Mouse (Mus musculus) liver, embryonic 11.5 days (tissue): ENCODE measurements around the gene Zfp513. TPM values are rescaled to one million over a fixed set of nuclear protein-coding genes. Genes with fewer than 3 reads are reported as not detected.

Experiments used
- ATAC-seq: fragments of 200-750 bp; cut with Nextera tagmentation; replicated peaks from 2 replicates; pipeline ENCODE4 v1.8.0; 2017; ENCODE audit warnings: moderate number of reproducible peaks, mild to moderate bottlenecking, moderate TSS enrichment, moderate library complexity; ENCODE audit not compliant: low FRiP score
- DNase-seq: peaks from one replicate; pipeline ENCODE4 v3.0.0-alpha.2; 2017; ENCODE audit warnings: low spot score
- H3K27ac ChIP-seq: fragments of 300-500 bp; sonication (generic); 2 replicates; pipeline ENCODE4 v1.5.1; 2014; ENCODE audit warnings: mild to moderate bottlenecking, low read depth, low read length, control low read depth
- H3K27me3 ChIP-seq: fragments of 300-500 bp; sonication (generic); replicated peaks from 2 replicates; pipeline ENCODE4 v1.6.1; 2014; ENCODE audit warnings: low read length, mixed read lengths; ENCODE audit not compliant: control insufficient read depth, insufficient read depth
- H3K36me3 ChIP-seq: fragments of 300-500 bp; sonication (generic); 2 replicates; pipeline ENCODE4 v1.6.1; 2014; ENCODE audit warnings: mild to moderate bottlenecking, low read length, moderate library complexity, mixed read lengths; ENCODE audit not compliant: control insufficient read depth, insufficient read depth
- H3K4me1 ChIP-seq: fragments of 300-500 bp; sonication (generic); replicated peaks from 2 replicates; pipeline ENCODE4 v1.6.1; 2014; ENCODE audit warnings: low read length, mixed read lengths; ENCODE audit not compliant: control insufficient read depth, insufficient read depth
- H3K4me2 ChIP-seq: fragments of 300-500 bp; sonication (generic); 2 replicates; pipeline ENCODE4 v1.6.1; 2014; ENCODE audit warnings: mild to moderate bottlenecking, control low read depth, moderate library complexity
- H3K4me3 ChIP-seq: fragments of 300-500 bp; sonication (generic); 2 replicates; pipeline ENCODE4 v1.5.1; 2014; ENCODE audit warnings: low read depth, low read length, control low read depth
- H3K9ac ChIP-seq: fragments of 300-500 bp; sonication (generic); 2 replicates; pipeline ENCODE4 v1.6.1; 2014; ENCODE audit warnings: low read depth, low read length, control low read depth
- H3K9me3 ChIP-seq: fragments of 300-500 bp; sonication (generic); 2 replicates; pipeline ENCODE4 v1.6.1; 2016; ENCODE audit warnings: low read length, inconsistent platforms, mixed read lengths; ENCODE audit not compliant: control insufficient read depth
- WGBS: fragments of 180-500 bp; shearing (Covaris S2); extraction: QIAGEN DNeasy Blood & Tissue Kit; methylation state at CpG from one replicate; pipeline ENCODE4 v1.1.7; 2014; 5-methylcytosine and 5-hydroxymethylcytosine counted together
- polyA plus RNA-seq: library from polyadenylated mRNA; unstranded; fragments of >200 nt; fragmentation: Nextera tagmentation; extraction: Ambion mirVana; gene quantifications from 2 replicates; pipeline ENCODE4 v1.2.1, GENCODE M21; 2014

Gene Zfp513
- polyA plus RNA-seq, 1 experiment from 2014 or later, result 6.2 TPM

DNA sequence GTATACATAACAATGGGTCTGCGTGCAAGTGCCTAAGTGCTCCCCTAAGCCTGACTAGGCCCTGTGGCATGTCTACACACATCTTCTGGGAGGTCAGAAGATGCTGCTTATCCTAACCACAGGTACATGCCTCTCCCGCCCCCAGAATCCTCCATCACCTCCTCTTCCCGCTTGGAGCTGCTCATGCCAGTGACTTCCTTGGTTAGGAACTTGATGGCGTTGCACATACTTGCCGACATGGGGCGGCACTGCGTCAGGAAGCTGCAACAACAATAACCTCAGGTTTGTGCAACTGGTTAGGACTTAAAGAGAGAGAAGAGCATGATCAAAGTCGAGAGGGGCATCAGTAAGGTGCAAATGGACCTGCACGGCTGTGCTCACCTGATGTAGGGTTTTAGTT, 11.9 kb downstream of the Zfp513 start:
- Histone ChIP-seq H3K4me1 (peaks cover 13% of the 10 kb centered on the region), H3K36me3 (peaks cover 41% of the 10 kb centered on the region), H3K9me3 (no peaks in the 10 kb centered on the region), H3K4me2 (no peak overlapping the region), H3K27me3 (no peaks in the 10 kb centered on the region), H3K9ac (no peak overlapping the region), H3K4me3 (no peak overlapping the region), H3K27ac (no peak overlapping the region)
- DNase-seq, result no peak
- ATAC-seq, result no peak
- 92% methylated on average over 9 of the region's 9 CpGs for WGBS

DNA sequence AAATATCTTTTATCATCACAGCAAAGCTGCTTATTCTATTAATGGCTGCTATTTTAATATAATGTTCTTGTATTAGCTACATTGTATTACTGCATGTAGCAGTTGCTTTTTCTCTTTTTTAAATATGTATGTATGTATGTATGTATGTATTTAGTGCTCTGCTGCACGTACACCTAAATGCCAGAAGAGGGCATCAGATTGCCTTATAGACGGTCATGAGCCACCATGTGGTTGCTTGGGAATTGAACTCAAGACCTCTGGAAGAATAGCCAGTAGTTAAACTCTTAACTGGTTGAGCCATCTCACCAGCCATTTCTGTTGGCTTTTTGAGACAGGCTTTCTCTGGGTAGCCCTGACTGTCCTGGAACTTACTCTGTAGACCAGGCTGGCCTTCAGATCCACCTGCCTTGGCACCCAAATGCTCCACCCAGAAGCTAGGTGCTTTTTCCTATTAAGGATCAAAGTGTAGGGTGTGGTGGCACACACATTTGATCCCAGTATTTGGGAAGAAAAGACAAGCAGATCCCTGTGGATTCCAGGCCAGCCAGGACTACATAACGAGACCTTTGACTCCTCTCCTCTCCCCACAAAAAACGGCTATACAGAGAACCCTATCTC, 13.8 kb downstream of the Zfp513 start:
- H3K9ac ChIP-seq, result no peak overlapping the region
- no peak overlapping the region for H3K27ac ChIP-seq
- H3K4me2 ChIP-seq, result no peak overlapping the region
- H3K27me3 ChIP-seq, result no peaks in the 10 kb centered on the region
- no peak for ATAC-seq
- H3K4me3 ChIP-seq, result no peak overlapping the region
- peaks cover 3% of the 10 kb centered on the region for H3K4me1 ChIP-seq
- 78% methylated on average over 4 of the region's 4 CpGs for WGBS
- no peaks in the 10 kb centered on the region for H3K9me3 ChIP-seq
- DNase-seq, result no peak
- peaks cover 36% of the 10 kb centered on the region for H3K36me3 ChIP-seq

DNA sequence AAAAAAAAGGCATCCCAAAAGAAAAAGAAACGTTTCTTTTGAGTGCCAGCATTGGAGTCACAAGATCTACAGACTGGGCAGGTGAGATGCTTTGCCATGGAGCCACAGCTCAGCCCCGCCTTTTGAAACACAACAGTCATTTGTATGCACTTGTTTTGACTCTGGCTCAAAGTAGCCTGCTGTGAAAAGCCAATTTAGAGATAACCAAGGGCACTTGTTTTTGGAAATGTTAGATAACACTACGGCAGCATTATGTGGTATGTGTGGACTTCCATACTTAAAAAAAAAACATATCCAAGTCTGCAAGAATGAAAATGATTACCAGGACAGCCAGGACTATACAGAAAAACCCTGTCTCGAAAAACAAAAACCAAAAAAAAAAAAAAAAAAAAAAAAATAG, 18.4 kb downstream of the Zfp513 start:
- ATAC-seq (peak; percentile 66), DNase-seq (no peak)
- H3K4me1 ChIP-seq, result peaks cover 6% of the 10 kb centered on the region; the same call in 1 of the 2 replicates
- H3K27me3 ChIP-seq, result no peaks in the 10 kb centered on the region
- no peak overlapping the region for H3K4me2 ChIP-seq
- H3K4me3 ChIP-seq, result no peak overlapping the region
- H3K27ac ChIP-seq, result peak overlapping the region; percentile 41; the same call in 1 of the 2 replicates
- peaks cover 16% of the 10 kb centered on the region for H3K36me3 ChIP-seq
- H3K9ac ChIP-seq, result no peak overlapping the region
- H3K9me3 ChIP-seq, result no peaks in the 10 kb centered on the region
- 34% methylated on average over 4 of the region's 4 CpGs for WGBS

DNA sequence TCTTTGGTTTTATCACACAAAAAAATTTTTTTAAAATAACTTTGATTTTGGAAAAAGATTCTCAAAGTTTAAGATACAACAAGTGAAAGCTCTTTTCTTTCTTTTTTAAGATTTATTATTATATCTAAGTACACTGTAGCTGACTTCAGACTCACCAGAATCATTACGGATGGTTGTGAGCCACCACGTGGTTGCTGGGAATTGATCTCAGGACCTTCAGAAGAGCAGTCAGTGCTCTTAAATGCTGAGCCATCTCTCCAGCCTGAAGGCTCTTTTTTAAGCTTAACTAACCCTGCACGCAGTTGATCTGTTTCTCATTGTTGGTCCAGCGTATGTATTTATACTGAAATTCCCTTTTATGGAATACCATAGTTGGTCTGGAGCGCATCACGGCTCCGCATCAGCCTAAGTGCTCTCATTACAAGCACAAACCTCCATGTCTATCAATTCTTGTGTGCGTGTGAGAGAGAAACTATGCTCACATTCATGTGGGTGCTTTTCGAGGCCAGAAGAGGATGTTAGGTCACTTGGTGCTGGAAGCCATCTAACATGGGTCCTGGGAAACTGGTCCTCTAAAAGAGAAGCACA, 20.8 kb downstream of the Zfp513 start:
- 92% methylated on average over 9 of the region's 9 CpGs for WGBS
- H3K36me3 ChIP-seq, result no peaks in the 10 kb centered on the region
- no peaks in the 10 kb centered on the region for H3K9me3 ChIP-seq
- H3K27me3 ChIP-seq, result no peaks in the 10 kb centered on the region
- H3K9ac ChIP-seq, result no peak overlapping the region
- no peak overlapping the region for H3K4me3 ChIP-seq
- H3K4me2 ChIP-seq, result peak overlapping the region; percentile 91
- H3K4me1 ChIP-seq, result peaks cover 6% of the 10 kb centered on the region; the same call in 1 of the 2 replicates
- ATAC-seq, result no peak
- no peak for DNase-seq
- H3K27ac ChIP-seq, result no peak overlapping the region

DNA sequence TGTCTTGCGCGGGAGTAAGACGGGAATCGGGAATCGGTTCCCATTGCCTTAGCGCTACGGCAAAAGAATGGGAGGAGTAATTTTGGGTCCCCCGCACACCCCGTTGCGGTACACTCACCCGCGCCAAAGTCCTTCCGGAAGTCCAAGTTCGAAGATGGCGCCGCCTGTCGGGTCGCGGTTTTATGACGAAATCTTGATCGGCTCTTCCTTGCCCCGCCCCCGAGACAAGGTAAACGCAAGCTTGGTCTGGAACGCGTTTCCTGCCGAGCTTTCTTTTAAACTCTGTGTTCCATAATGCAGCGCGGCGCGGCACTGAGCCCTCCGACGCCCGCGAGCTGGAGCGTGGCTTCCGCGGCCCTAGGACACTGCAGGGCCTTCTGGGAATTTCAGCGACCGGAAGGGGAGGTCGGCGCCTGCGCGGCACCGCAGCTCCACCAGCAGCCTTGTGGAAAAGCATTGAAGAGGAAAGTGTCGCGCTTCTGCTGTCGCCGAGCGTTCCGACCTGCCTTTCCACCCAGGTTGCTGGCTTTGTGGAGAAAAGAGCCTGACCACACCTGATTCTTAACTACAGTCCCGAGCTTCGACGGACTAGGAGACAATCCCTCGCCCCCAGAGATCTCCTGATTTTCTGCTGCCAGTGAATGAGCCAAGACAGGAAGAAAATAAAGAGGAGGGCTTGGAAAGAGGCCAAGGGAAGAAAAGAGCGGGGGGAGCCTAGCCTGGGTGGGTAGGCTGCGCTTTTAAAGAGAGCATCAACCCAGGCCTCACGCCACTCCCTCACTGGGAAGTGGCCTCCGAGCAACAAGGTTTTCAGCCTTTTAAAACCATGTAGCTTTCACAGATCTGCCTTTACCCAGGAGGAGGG, 22.1 kb downstream of the Zfp513 start, which contains the start of the genes Gm29609 and Gtf3c2:
TSS of gene Gm29609 (minus strand) at position 146 of the 865 bp plus-strand sequence.
TSS of gene Gtf3c2 (minus strand) at position 379 of the 865 bp plus-strand sequence.
- under 1% methylated on average over 59 of the region's 59 CpGs for WGBS
- peak within 1 kb of the TSS; percentile 95 for H3K9ac ChIP-seq
- ATAC-seq (peak; percentile 90), DNase-seq (peak; percentile 97)
- H3K36me3 ChIP-seq, result no peaks in the 10 kb centered on the region
- peak within 1 kb of the TSS; percentile 91 for H3K4me2 ChIP-seq
- H3K4me3 ChIP-seq, result peak within 1 kb of the TSS; percentile 96
- H3K9me3 ChIP-seq, result no peaks in the 10 kb centered on the region
- peaks cover 6% of the 10 kb centered on the region; the same call in 1 of the 2 replicates for H3K4me1 ChIP-seq
- H3K27ac ChIP-seq, result peak within 1 kb of the TSS; percentile 99
- H3K27me3 ChIP-seq, result no peaks in the 10 kb centered on the region

DNA sequence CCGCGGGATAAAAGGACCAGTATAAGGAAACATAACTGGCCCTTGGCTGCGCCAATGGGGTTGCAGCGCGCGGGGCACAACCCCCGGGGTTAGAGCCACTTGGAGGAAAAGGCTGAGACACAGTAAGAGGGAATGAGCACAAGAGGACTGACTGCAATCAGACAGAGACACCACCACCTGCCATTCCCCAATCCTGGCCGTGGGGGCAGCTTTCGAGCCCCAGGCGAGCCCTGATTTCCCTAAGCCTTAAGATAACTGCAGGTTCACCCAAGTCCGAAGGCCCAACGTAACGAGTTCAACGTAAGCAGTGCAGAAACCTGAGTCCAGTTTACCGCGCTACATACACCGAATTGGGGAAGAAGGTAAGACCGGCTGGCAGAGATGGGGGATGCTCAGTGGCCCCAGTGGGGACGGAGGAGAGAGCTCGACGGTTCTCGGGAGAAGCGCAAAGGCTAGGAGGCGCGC, 22.8 kb downstream of the Zfp513 start:
- peak overlapping the region; percentile 99 for H3K27ac ChIP-seq
- no peaks in the 10 kb centered on the region for H3K27me3 ChIP-seq
- H3K9ac ChIP-seq, result peak overlapping the region; percentile 95
- peaks cover 6% of the 10 kb centered on the region; the same call in 1 of the 2 replicates for H3K4me1 ChIP-seq
- peak overlapping the region; percentile 96 for H3K4me3 ChIP-seq
- no peaks in the 10 kb centered on the region; the same call in 1 of the 2 replicates for H3K36me3 ChIP-seq
- H3K4me2 ChIP-seq, result peak overlapping the region; percentile 91
- no peaks in the 10 kb centered on the region for H3K9me3 ChIP-seq
- DNase-seq (no peak), ATAC-seq (peak; percentile 67)
- WGBS, result under 1% methylated on average over 25 of the region's 25 CpGs

DNA sequence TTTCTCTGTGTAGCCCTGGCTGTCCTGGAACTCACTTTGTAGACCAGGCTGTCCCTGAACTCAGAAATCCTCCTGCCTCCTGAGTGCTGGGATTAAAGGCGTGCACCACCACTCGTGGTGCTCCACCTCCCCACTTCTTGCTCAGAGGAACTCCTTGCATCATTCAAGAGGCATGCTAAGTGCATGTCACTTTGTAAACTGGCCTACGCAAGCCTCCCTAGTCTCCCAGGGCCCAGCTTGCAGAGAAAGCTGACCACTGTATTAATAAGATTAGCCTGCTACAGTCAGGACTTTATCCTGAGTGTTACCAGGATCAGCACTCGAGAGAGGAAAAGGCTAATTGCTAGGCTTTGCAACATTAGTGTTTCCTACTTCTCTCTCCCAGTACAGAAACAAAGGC, 33.5 kb downstream of the Zfp513 start:
- DNase-seq (no peak), ATAC-seq (no peak)
- Histone ChIP-seq H3K27me3 (no peaks in the 10 kb centered on the region), H3K9ac (no peak overlapping the region), H3K4me3 (no peak overlapping the region), H3K9me3 (no peaks in the 10 kb centered on the region), H3K27ac (no peak overlapping the region), H3K4me2 (no peak overlapping the region), H3K4me1 (no peaks in the 10 kb centered on the region), H3K36me3 (peaks cover 70% of the 10 kb centered on the region)
- 91% methylated on average over 4 of the region's 4 CpGs for WGBS

DNA sequence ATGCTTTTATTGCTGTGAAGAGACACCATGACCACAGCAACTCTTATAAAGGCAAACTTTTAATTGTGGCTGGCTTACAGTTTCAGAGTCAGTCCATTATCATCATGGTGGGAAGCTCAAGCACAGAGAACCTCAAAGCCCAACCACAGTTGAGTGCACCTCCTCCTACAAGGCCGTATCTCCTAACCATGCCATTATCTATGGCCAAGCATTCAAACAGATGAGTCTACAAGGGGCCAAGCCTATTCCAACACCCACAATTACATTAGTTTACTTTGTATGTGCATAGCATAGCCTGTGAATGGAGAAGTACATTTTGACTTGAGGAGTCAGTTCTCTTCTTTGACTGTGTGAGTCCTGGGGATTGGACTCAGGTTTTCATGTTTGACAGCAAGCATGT, 37.2 kb downstream of the Zfp513 start:
- Histone ChIP-seq H3K36me3 (peaks cover 60% of the 10 kb centered on the region), H3K9ac (no peak overlapping the region), H3K4me1 (no peaks in the 10 kb centered on the region), H3K4me3 (no peak overlapping the region), H3K27me3 (no peaks in the 10 kb centered on the region), H3K9me3 (no peaks in the 10 kb centered on the region), H3K27ac (no peak overlapping the region), H3K4me2 (no peak overlapping the region; the same call in 1 of the 2 replicates)
- DNase-seq (no peak), ATAC-seq (peak; percentile 82)
- WGBS, result 58% methylated on average over 1 of the region's 1 CpGs
